Mouse (Mus musculus): ENCODE measurements around the gene Gm43720. TPM values are rescaled to one million over a fixed set of nuclear protein-coding genes. Genes with fewer than 3 reads are reported as not detected.

Gm43720 gene
- polyA plus RNA-seq, 1 experiment = not detected

- Histone ChIP-seq H3K27me3 (replicated peaks; ENCODE audit: control insufficient read depth, insufficient read depth, low read length) (no peaks in the 10 kb centered on the region; the same call in 1 of the 2 replicates), H3K27ac (ENCODE audit: insufficient read depth, low read depth, low read length) (no peak overlapping the region), H3K4me1 (ENCODE audit: control insufficient read depth, insufficient read depth, low read length) (no peaks in the 10 kb centered on the region), H3K4me3 (ENCODE audit: insufficient read depth, low read depth, low read length) (no peak overlapping the region), H3K36me3 (ENCODE audit: control insufficient read depth, insufficient read depth, low read length) (no peaks in the 10 kb centered on the region)
- DNase-seq = no peak
- TF ChIP-seq CTCF (conservative IDR thresholded peaks at IDR 0.05; ENCODE audit: insufficient read depth, insufficient read length, low read depth, low read length) = no peak
- TF ChIP-seq POLR2A (IDR thresholded peaks at IDR 0.05; ENCODE audit: low read depth, low read length) = no peak
- WGBS = 86% methylated on average over 2 of the region's 2 CpGs
These were observed 2.0 kb upstream of the Gm43720 start for GRCm38 (mm10) chr5:138281798-138282197.

GRCm38 (mm10) chr5:138280829-138281228 is 1.1 kb upstream of the Gm43720 start:
- Histone ChIP-seq H3K27ac (ENCODE audit: insufficient read depth, low read depth, low read length) (no peak overlapping the region), H3K27me3 (replicated peaks; ENCODE audit: control insufficient read depth, insufficient read depth, low read length) (no peaks in the 10 kb centered on the region; the same call in 1 of the 2 replicates), H3K36me3 (ENCODE audit: control insufficient read depth, insufficient read depth, low read length) (no peaks in the 10 kb centered on the region), H3K4me1 (ENCODE audit: control insufficient read depth, insufficient read depth, low read length) (no peaks in the 10 kb centered on the region), H3K4me3 (ENCODE audit: insufficient read depth, low read depth, low read length) (no peak overlapping the region)
- 90% methylated on average over 15 of the region's 15 CpGs for WGBS
- no peak for DNase-seq
- TF ChIP-seq CTCF (conservative IDR thresholded peaks at IDR 0.05; ENCODE audit: insufficient read depth, insufficient read length, low read depth, low read length) (no peak), POLR2A (IDR thresholded peaks at IDR 0.05; ENCODE audit: low read depth, low read length) (no peak)

- no peak for TF ChIP-seq POLR2A (IDR thresholded peaks at IDR 0.05; ENCODE audit: low read depth, low read length)
- no peak for TF ChIP-seq CTCF (conservative IDR thresholded peaks at IDR 0.05; ENCODE audit: insufficient read depth, insufficient read length, low read depth, low read length)
These were observed 639 bp upstream of the Gm43720 start for GRCm38 (mm10) chr5:138280425-138280768.

GRCm38 (mm10) chr5:138277994-138278393 is 1.8 kb downstream of the Gm43720 start:
- Histone ChIP-seq H3K27ac (ENCODE audit: insufficient read depth, low read depth, low read length) (no peak overlapping the region), H3K36me3 (ENCODE audit: control insufficient read depth, insufficient read depth, low read length) (no peaks in the 10 kb centered on the region), H3K4me3 (ENCODE audit: insufficient read depth, low read depth, low read length) (no peak overlapping the region), H3K4me1 (ENCODE audit: control insufficient read depth, insufficient read depth, low read length) (no peaks in the 10 kb centered on the region), H3K27me3 (replicated peaks; ENCODE audit: control insufficient read depth, insufficient read depth, low read length) (no peaks in the 10 kb centered on the region)
- DNase-seq = no peak
- TF ChIP-seq CTCF (conservative IDR thresholded peaks at IDR 0.05; ENCODE audit: insufficient read depth, insufficient read length, low read depth, low read length) = no peak
- no peak for TF ChIP-seq POLR2A (IDR thresholded peaks at IDR 0.05; ENCODE audit: low read depth, low read length)
- 94% methylated on average over 7 of the region's 7 CpGs for WGBS

More at GRCm38 (mm10) chr5:138280425-138280768, 639 bp upstream of the Gm43720 start:
- DNase-seq = peak; percentile 16
- 27% methylated on average over 26 of the region's 26 CpGs for WGBS
- peak overlapping the region; percentile 34; the same call in 1 of the 2 replicates for H3K4me3 ChIP-seq (ENCODE audit: insufficient read depth, low read depth, low read length)
- H3K36me3 ChIP-seq (ENCODE audit: control insufficient read depth, insufficient read depth, low read length) = no peaks in the 10 kb centered on the region
- H3K4me1 ChIP-seq (ENCODE audit: control insufficient read depth, insufficient read depth, low read length) = no peaks in the 10 kb centered on the region
- H3K27ac ChIP-seq (ENCODE audit: insufficient read depth, low read depth, low read length) = no peak overlapping the region
- no peaks in the 10 kb centered on the region; the same call in 1 of the 2 replicates for H3K27me3 ChIP-seq (replicated peaks; ENCODE audit: control insufficient read depth, insufficient read depth, low read length)

- Histone ChIP-seq H3K4me1 (ENCODE audit: control insufficient read depth, insufficient read depth, low read length) (no peaks in the 10 kb centered on the region), H3K4me3 (ENCODE audit: insufficient read depth, low read depth, low read length) (no peak overlapping the region), H3K27ac (ENCODE audit: insufficient read depth, low read depth, low read length) (no peak overlapping the region), H3K36me3 (ENCODE audit: control insufficient read depth, insufficient read depth, low read length) (no peaks in the 10 kb centered on the region), H3K27me3 (replicated peaks; ENCODE audit: control insufficient read depth, insufficient read depth, low read length) (no peaks in the 10 kb centered on the region)
- 31% methylated on average over 41 of the region's 41 CpGs for WGBS
- TF ChIP-seq CTCF (conservative IDR thresholded peaks at IDR 0.05; ENCODE audit: insufficient read depth, insufficient read length, low read depth, low read length) (no peak), POLR2A (IDR thresholded peaks at IDR 0.05; ENCODE audit: low read depth, low read length) (no peak)
- peak; percentile 56 for DNase-seq
These were observed 4.3 kb downstream of the Gm43720 start for GRCm38 (mm10) chr5:138275216-138276050.

GRCm38 (mm10) chr5:138274186-138274585 is 5.6 kb downstream of the Gm43720 start:
- WGBS = 83% methylated on average over 8 of the region's 8 CpGs
- Histone ChIP-seq H3K4me3 (ENCODE audit: insufficient read depth, low read depth, low read length) (no peak overlapping the region), H3K4me1 (ENCODE audit: control insufficient read depth, insufficient read depth, low read length) (no peaks in the 10 kb centered on the region), H3K36me3 (ENCODE audit: control insufficient read depth, insufficient read depth, low read length) (no peaks in the 10 kb centered on the region), H3K27ac (ENCODE audit: insufficient read depth, low read depth, low read length) (no peak overlapping the region), H3K27me3 (replicated peaks; ENCODE audit: control insufficient read depth, insufficient read depth, low read length) (no peaks in the 10 kb centered on the region)
- TF ChIP-seq POLR2A (IDR thresholded peaks at IDR 0.05; ENCODE audit: low read depth, low read length) = no peak
- no peak for TF ChIP-seq CTCF (conservative IDR thresholded peaks at IDR 0.05; ENCODE audit: insufficient read depth, insufficient read length, low read depth, low read length)
- DNase-seq = no peak

- WGBS = 6% methylated on average over 12 of the region's 12 CpGs
- TF ChIP-seq CTCF (conservative IDR thresholded peaks at IDR 0.05; ENCODE audit: insufficient read depth, insufficient read length, low read depth, low read length) (no peak), POLR2A (IDR thresholded peaks at IDR 0.05; ENCODE audit: low read depth, low read length) (no peak)
- no peak within 1 kb of the TSS for H3K27ac ChIP-seq (ENCODE audit: insufficient read depth, low read depth, low read length)
- no peak within 1 kb of the TSS for H3K4me3 ChIP-seq (ENCODE audit: insufficient read depth, low read depth, low read length)
- H3K36me3 ChIP-seq (ENCODE audit: control insufficient read depth, insufficient read depth, low read length) = no peaks in the 10 kb centered on the region
- no peaks in the 10 kb centered on the region for H3K4me1 ChIP-seq (ENCODE audit: control insufficient read depth, insufficient read depth, low read length)
- DNase-seq = no peak
- H3K27me3 ChIP-seq (replicated peaks; ENCODE audit: control insufficient read depth, insufficient read depth, low read length) = no peaks in the 10 kb centered on the region
These were observed 7.3 kb downstream of the Gm43720 start, which contains the start of gene Gal3st4 for GRCm38 (mm10) chr5:138272409-138272923. Gal3st4 (minus strand) TSS chr5:138272840.

Measured in kidney, adult 2 months (tissue).